In the genomic region with DNA sequence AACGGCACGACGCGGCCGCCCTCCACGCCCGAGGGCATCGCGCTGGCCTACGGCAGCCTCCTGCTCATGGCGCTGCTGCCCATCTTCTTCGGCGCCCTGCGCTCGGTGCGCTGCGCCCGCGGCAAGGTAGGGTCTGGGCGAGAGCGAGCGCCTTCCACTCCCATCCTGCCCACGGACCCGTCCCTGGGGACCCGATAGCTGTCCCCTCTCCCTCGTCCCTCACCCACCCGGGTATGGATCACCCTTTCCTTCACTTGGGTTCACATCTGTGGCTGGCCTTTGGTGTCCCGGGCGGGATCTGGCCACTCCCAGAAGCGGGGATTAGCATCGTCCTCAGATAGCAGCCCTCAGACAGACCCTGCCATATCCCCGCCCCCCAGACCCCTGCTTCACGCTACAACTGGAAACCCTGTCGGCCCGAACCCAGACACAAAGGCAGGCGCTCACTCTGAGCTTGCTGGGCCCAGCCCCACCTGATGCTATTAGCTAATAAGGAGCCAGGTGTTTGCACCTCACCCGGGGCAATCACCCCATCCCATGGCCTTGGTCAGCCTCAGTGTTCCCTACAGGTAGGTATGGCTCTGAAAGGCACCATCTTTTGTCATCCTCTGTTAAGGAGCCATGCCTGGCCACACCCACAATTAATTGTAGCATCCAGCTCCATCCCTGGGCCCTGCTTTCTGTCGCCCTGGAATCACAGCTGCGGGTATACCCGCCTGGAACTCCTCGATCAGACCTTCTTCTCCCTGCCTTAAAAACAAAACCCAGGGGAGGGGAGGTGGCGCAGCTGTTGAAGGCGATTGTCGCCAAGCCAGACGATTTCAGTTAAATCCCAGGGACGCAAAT, we compare ENCODE assay signal across 9 mouse cellular contexts. TPM values are rescaled to one million over a fixed set of nuclear protein-coding genes. Genes with fewer than 3 reads are reported as not detected.
DNase-seq lines count a peak whose midpoint lies in the region; ATAC-seq and TF ChIP-seq lines count a peak whose summit lies in the region.
"Had no signal": no experiment of that assay in that cellular context is flagged by ENCODE, and none has a peak within 500 bp of the region (broad histone marks: within the 10 kb centered on the region; RNA-seq: fewer than 3 reads in every experiment).

No protein-coding gene starts in this region.

- no peaks in the 10 kb centered on the region for H3K27me3 ChIP-seq in limb, embryonic 14.5 days (ENCODE audit: control insufficient read depth, insufficient read depth, low read length)
- no peaks in the 10 kb centered on the region for H3K27me3 ChIP-seq in neural tube, embryonic 14.5 days (ENCODE audit: control insufficient read depth, insufficient read depth, low read length)

- peak overlapping the region; percentile 98 for H3K9ac ChIP-seq in limb, embryonic 14.5 days (ENCODE audit: low read depth, low read length, severe bottlenecking)
- peak overlapping the region; percentile 97 for H3K9ac ChIP-seq in neural tube, embryonic 14.5 days (replicated peaks; ENCODE audit: low read depth, low read length)

- peak overlapping the region; percentile 98 for H3K27ac ChIP-seq in limb, embryonic 14.5 days (replicated peaks; ENCODE audit: low read depth, low read length)
- H3K27ac ChIP-seq in neural tube, embryonic 14.5 days (ENCODE audit: low read depth, low read length): peak overlapping the region; percentile 97

- WGBS in limb, embryonic 14.5 days: under 1% methylated on average over 45 of the region's 46 CpGs
- WGBS in neural tube, embryonic 14.5 days: under 1% methylated on average over 44 of the region's 46 CpGs

- intact Hi-C loops in gastrocnemius, postnatal 14 days (cut with DNase I; ENCODE audit: low total_unique reads): no loop called here

- no peaks in the 10 kb centered on the region for H3K9me3 ChIP-seq in limb, embryonic 14.5 days (ENCODE audit: control insufficient read depth, low read length)
- no peaks in the 10 kb centered on the region for H3K9me3 ChIP-seq in neural tube, embryonic 14.5 days (ENCODE audit: control insufficient read depth, low read length)

- TF ChIP-seq POLR2A in limb, embryonic 14.5 days (IDR thresholded peaks at IDR 0.05; ENCODE audit: borderline replicate concordance, extremely low read depth, insufficient read depth, insufficient read length): no peak

- peak; percentile 39 for ATAC-seq in frontal cortex, adult (ENCODE audit: low TSS enrichment)
- ATAC-seq in limb, embryonic 14.5 days (ENCODE audit: low FRiP score, low read depth): peak; percentile 83
- ATAC-seq in neural tube, embryonic 14.5 days (ENCODE audit: low read depth): peak; percentile 79

- H3K4me2 ChIP-seq in limb, embryonic 14.5 days (replicated peaks; ENCODE audit: low read depth, low read length, severe bottlenecking): peak overlapping the region; percentile 67
- peak overlapping the region; percentile 97 for H3K4me2 ChIP-seq in neural tube, embryonic 14.5 days (ENCODE audit: low read depth, low read length)

- H3K4me3 ChIP-seq in limb, embryonic 14.5 days (replicated peaks; ENCODE audit: low read length): peak overlapping the region; percentile 95
- peak overlapping the region; percentile 94 for H3K4me3 ChIP-seq in neural tube, embryonic 14.5 days (ENCODE audit: low read depth, low read length)

- H3K4me1 ChIP-seq in limb, embryonic 14.5 days (ENCODE audit: control insufficient read depth, insufficient read depth, low read length): peaks cover 33% of the 10 kb centered on the region
- H3K4me1 ChIP-seq in neural tube, embryonic 14.5 days (ENCODE audit: control insufficient read depth, insufficient read depth, low read length): peaks cover 28% of the 10 kb centered on the region

- DNase-seq in frontal cortex, adult 2 months (ENCODE audit: extremely low spot score in 1 of 2, low spot score in 1 of 2): no peak
- peak; percentile 38 for DNase-seq in 416B (ENCODE audit: low read depth)
- peak; percentile 40 for DNase-seq in brain, adult 2 months (ENCODE audit: low read depth, low spot score)
- peak; percentile 33 for DNase-seq in gastrocnemius, postnatal 14 days
- DNase-seq in limb, embryonic 14.5 days (ENCODE audit: low spot score): peak; percentile 58
- no peak for DNase-seq in urinary bladder, postnatal 36 days (ENCODE audit: low spot score in 2 of 2)

- H3K36me3 ChIP-seq in limb, embryonic 14.5 days (ENCODE audit: control insufficient read depth, insufficient read depth, low read length): peaks cover 25% of the 10 kb centered on the region
- H3K36me3 ChIP-seq in neural tube, embryonic 14.5 days (ENCODE audit: control insufficient read depth, insufficient read depth, low read length): peaks cover 15% of the 10 kb centered on the region

RNA-seq across cellular contexts. Expression of a gene that starts 0.6 kb away (rescaled TPM):
- 82.4 and 82.7 TPM in 2 replicates for polyA plus RNA-seq in frontal cortex, adult 2 months (2012; rRNA removed)
- 10 to 100 TPM; 45.8 to 49.1 TPM for total RNA-seq in gastrocnemius, postnatal 14 days (2021)
- 148 and 194 TPM in 2 replicates for polyA plus RNA-seq in limb, embryonic 14.5 days (2012; rRNA removed)
- 151 and 153 TPM in 2 replicates for polyA plus RNA-seq in limb, embryonic 14.5 days (2014; fragmentation: Nextera tagmentation; extraction: Ambion mirVana)
- polyA plus RNA-seq in neural tube, embryonic 14.5 days (2014; fragmentation: Nextera tagmentation; extraction: Ambion mirVana): 156 and 160 TPM in 2 replicates

RNA-seq across cellular contexts. Expression of a gene that starts 17.0 kb away (rescaled TPM):
- 18.9 and 19.0 TPM in 2 replicates for polyA plus RNA-seq in frontal cortex, adult 2 months (2012; rRNA removed)
- total RNA-seq in gastrocnemius, postnatal 14 days (2021): 10 to 100 TPM; 11.9 to 13.8 TPM
- polyA plus RNA-seq in limb, embryonic 14.5 days (2012; rRNA removed): 11.8 and 18.6 TPM in 2 replicates
- polyA plus RNA-seq in limb, embryonic 14.5 days (2014; fragmentation: Nextera tagmentation; extraction: Ambion mirVana): 26.8 and 27.2 TPM in 2 replicates
- 40.2 and 43.8 TPM in 2 replicates for polyA plus RNA-seq in neural tube, embryonic 14.5 days (2014; fragmentation: Nextera tagmentation; extraction: Ambion mirVana)

RNA-seq across cellular contexts. Expression of a gene that starts 43.1 kb away (rescaled TPM):
- 0.59 and 0.72 TPM in 2 replicates for polyA plus RNA-seq in frontal cortex, adult 2 months (2012; rRNA removed)
- total RNA-seq in gastrocnemius, postnatal 14 days (2021): 1 to 10 TPM; 5.2 to 7.3 TPM
- 3.9 and 4.7 TPM in 2 replicates for polyA plus RNA-seq in limb, embryonic 14.5 days (2012; rRNA removed)
- 2.6 and 4.4 TPM in 2 replicates for polyA plus RNA-seq in limb, embryonic 14.5 days (2014; fragmentation: Nextera tagmentation; extraction: Ambion mirVana)
- polyA plus RNA-seq in neural tube, embryonic 14.5 days (2014; fragmentation: Nextera tagmentation; extraction: Ambion mirVana): 0.33 TPM in 1 of 2 replicates, not detected in the other

RNA-seq across cellular contexts. Expression of a gene that starts 47.0 kb away (rescaled TPM):
- not detected in 2 replicates for polyA plus RNA-seq in frontal cortex, adult 2 months (2012; rRNA removed)
- total RNA-seq in gastrocnemius, postnatal 14 days (2021): 1 to 10 TPM; 1.3 to 1.4 TPM
- polyA plus RNA-seq in limb, embryonic 14.5 days (2012; rRNA removed): 0.68 and 0.77 TPM in 2 replicates
- polyA plus RNA-seq in limb, embryonic 14.5 days (2014; fragmentation: Nextera tagmentation; extraction: Ambion mirVana): 1.6 and 3.2 TPM in 2 replicates
- polyA plus RNA-seq in neural tube, embryonic 14.5 days (2014; fragmentation: Nextera tagmentation; extraction: Ambion mirVana): not detected in 2 replicates
- total RNA-seq: neutrophil, adult 5-6 weeks had no signal

Comparison
In these comparisons a context has a peak if more than half of its experiments do, and no peak if none do; other contexts are left out.
1. DNase-seq: peak in 416B (single experiment), brain, adult 2 months (single experiment), gastrocnemius, postnatal 14 days (single experiment) and limb, embryonic 14.5 days (single experiment); none in frontal cortex, adult 2 months (0 of 2) and urinary bladder, postnatal 36 days (0 of 2).
2. Peak in every context shown above with its lines, with median percentiles within 50 percentile points of each other: ATAC-seq.